Mouse (Mus musculus) embryonic fibroblast, embryonic 13.5 days (primary cell): ENCODE data around the gene Wdr73.

Experiments
- CTCF ChIP-seq: IDR thresholded peaks from 2 replicates; pipeline ENCODE4 v1.5.1; 2011; ENCODE audit warnings: mild to moderate bottlenecking, control low read depth, low read length, moderate library complexity, borderline replicate concordance; ENCODE audit not compliant: insufficient read depth
- POLR2A ChIP-seq: IDR thresholded peaks from 2 replicates; pipeline ENCODE4 v1.6.1; 2011; ENCODE audit warnings: low read depth, mild to moderate bottlenecking, control low read depth, low read length, moderate library complexity

DNA sequence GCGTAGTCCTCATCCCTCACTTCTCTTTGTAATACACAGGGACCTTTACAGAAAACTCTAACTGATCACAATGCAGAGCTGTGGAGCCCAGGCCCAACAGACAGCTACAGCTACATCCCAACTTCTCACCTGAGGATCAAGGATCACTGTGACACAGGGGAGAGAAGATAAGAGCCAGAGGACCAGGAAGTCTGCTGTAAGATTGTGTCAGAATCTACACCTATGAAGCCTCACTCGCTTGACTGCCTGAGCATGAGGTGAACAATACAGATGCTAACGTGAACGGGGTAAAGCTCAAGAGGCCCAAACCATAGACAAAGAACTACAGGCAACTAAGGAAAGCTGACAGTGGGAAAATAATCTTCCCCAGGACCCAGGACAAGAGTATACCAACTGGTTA lies 38.7 kb upstream of the Wdr73 start:
- TF ChIP-seq POLR2A (no peak), CTCF (no peak)
